Mouse (Mus musculus) kidney, postnatal 36 days (tissue): ENCODE results near the gene Tbca.

ENCODE experiments used
- DNase-seq, 2 experiments: peaks; one replicate each; pipeline ENCODE4 v3.0.0; 2021 to 2022; ENCODE audit warnings: mixed read lengths in 2 of 2

Tbca gene

GRCm38 (mm10) chr13:94881201-94881600 lies 92.5 kb downstream of the Tbca start:
- no peak for DNase-seq

GRCm38 (mm10) chr13:94882221-94882620 lies 93.5 kb downstream of the Tbca start:
- DNase-seq: no peak

- DNase-seq: no peak
Measured at GRCm38 (mm10) chr13:94882711-94883145, 94.0 kb downstream of the Tbca start.

- peak in 1 of 2 experiments; percentile 48 for DNase-seq
Measured at GRCm38 (mm10) chr13:94883163-94883965, 94.7 kb downstream of the Tbca start.

- DNase-seq: no peak
Measured at GRCm38 (mm10) chr13:94883966-94884960, 95.6 kb downstream of the Tbca start.

GRCm38 (mm10) chr13:94885291-94886235 lies 96.9 kb downstream of the Tbca start:
- peak in 1 of 2 experiments; percentile 32 for DNase-seq
